Mouse (Mus musculus) cerebellum, adult 2 months (tissue): ENCODE data around the gene Fbxl22.

Source experiments
- CTCF ChIP-seq: fragments of 200-500 bp; IDR thresholded peaks from 2 replicates; pipeline ENCODE4 v1.5.1; 2011; ENCODE audit warnings: low read depth, mild to moderate bottlenecking, control low read depth, low read length, moderate library complexity, borderline replicate concordance; ENCODE audit not compliant: insufficient read depth
- POLR2A ChIP-seq: fragments of 200-500 bp; IDR thresholded peaks from 2 replicates; pipeline ENCODE4 v1.6.1; 2011; ENCODE audit warnings: low read length, control low read depth, borderline replicate concordance; ENCODE audit not compliant: insufficient read depth

- TF ChIP-seq CTCF (no peak), POLR2A (no peak)
Measured at GRCm38 (mm10) chr9:66510944-66511343, 3.4 kb downstream of the Fbxl22 start.
